Mouse (Mus musculus) urinary bladder, postnatal 0 days (tissue): ENCODE measurements around the gene Mrm2. TPM values are rescaled to one million over a fixed set of nuclear protein-coding genes. Genes with fewer than 3 reads are reported as not detected.

ENCODE experiments used
- polyA plus RNA-seq: library from polyadenylated mRNA; unstranded; fragments of >200 nt; fragmentation: Nextera tagmentation; extraction: Ambion mirVana; gene quantifications from 2 replicates; pipeline ENCODE4 v1.2.1, GENCODE M21; 2015

The Mrm2 gene
- polyA plus RNA-seq = 7.9 and 9.5 TPM in 2 replicates

DNA sequence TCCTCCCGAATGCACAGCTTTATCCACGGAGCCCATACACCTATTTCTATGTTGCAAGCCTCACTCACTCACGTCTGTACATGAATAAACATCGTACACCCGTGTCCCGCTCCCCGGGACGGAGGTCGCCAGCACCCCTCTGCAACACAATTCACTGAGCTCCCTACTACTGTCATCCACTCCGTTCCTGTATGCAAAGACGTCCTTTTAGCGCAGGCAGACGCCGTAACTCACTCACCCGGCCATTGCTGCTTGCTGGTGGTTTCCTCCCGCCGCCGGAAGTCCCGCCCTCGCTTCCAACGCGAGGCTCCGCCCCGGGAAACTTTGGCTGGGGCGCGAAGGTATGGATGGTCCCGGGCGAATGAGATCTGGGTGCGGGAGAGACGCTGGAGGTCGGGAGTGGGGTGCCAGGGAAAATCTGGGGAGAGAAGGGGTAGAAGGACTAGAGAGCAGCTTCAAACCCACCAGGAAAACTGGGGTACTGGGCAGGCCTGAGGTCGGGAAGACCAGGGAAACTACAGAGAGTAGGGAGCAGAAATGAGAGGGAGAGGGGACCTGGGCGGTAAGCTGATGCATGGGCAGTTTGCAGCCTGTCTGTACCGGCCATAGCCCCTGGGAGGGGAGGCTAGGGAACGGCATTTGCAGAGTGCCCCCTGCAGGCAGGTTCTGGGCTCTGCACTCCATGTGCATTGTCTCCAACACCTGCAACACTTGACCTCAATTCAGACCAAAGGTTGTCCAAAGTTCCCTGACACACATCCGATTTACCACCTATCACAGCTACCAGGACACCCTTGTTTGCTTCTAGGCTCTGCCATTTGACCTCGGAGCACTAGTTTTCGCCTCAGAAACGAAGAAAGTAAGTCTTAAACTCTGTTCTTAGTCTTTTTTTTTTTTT is at the start of gene Mrm2:
Gene Mrm2, minus strand, starts transcription at position 284 of the 898 bp plus-strand sequence.

DNA sequence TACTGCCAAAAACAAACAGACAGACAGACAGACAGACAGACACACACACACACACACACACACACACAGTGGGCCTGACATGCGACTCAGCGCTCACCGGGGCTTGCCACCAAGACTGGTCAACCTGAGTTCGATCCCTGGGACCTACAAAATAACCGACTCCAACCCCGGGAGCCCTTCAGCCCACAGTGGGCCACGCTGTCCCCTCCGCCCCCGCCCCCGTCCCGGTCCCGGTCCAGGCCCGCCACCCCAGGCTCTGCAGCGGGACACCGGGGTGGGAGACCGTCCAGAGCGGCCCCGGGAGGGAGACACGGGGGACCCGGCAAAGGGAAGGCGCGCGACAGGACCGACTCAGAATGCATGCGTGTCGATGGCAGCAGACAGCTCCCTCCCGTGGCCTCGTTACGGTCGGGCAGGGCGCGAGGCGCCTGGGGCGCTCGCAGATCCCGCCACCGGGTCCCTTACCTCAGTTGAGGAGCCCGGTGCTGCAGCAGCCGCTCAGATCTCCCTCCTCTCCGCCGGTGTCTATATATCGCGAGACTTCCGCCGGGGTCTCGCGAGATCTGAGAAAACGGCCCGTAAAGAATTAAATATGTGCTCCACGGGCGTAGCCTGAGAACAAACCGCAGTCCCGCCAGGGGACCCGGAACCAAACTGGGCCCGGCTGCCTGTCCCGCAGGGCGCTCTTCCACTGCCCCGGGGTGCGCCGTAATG is 10.5 kb downstream of the Mrm2 start, which contains the start of the genes Mad1l1 and Nudt1:
Gene Mad1l1, minus strand, starts transcription at position 511 of the 714 bp plus-strand sequence.
Gene Nudt1, plus strand, starts transcription at position 615 of the 714 bp plus-strand sequence.

Other genes with a start within 250 kb of the Mrm2 start
- gene Mad1l1, start 10.3 kb downstream of the Mrm2 start, polyA plus RNA-seq = 18.2 and 19.7 TPM in 2 replicates
- gene Nudt1, start 10.2 kb downstream of the Mrm2 start, polyA plus RNA-seq = 21.4 and 23.1 TPM in 2 replicates
- gene Snx8, start 57.4 kb upstream of the Mrm2 start, polyA plus RNA-seq = 17.4 and 19.2 TPM in 2 replicates
- gene Eif3b, start 87.4 kb upstream of the Mrm2 start, polyA plus RNA-seq = 59.5 and 66.4 TPM in 2 replicates
- gene Gm4869, start 113.7 kb upstream of the Mrm2 start, polyA plus RNA-seq = 0.18 and 0.21 TPM in 2 replicates
- 88.0 and 102 TPM in 2 replicates for gene Chst12, start 173.7 kb upstream of the Mrm2 start, polyA plus RNA-seq
- not detected in 2 replicates for gene Grifin, start 233.2 kb upstream of the Mrm2 start, polyA plus RNA-seq